Mouse (Mus musculus) testis, adult 2 months (tissue): Measurements from ENCODE around the gene Cyp4a10. TPM values are rescaled to one million over a fixed set of nuclear protein-coding genes. Genes with fewer than 3 reads are reported as not detected.
"Not testable (repeated sequence)": the region's sequence is repeated elsewhere in the genome, so short reads cannot be mapped to it uniquely, and the experiment has no call there.

Experiments
- H3K27ac ChIP-seq: fragments of 200-500 bp; 2 replicates; pipeline ENCODE4 v1.5.1; 2012; ENCODE audit warnings: low read depth, low read length; ENCODE audit not compliant: control insufficient read depth, insufficient read depth
- H3K27me3 ChIP-seq: fragments of 200-500 bp; 2 replicates; pipeline ENCODE4 v1.6.1; 2012; ENCODE audit warnings: mild to moderate bottlenecking, low read length, moderate library complexity; ENCODE audit not compliant: control insufficient read depth, insufficient read depth
- H3K36me3 ChIP-seq: fragments of 200-500 bp; 2 replicates; pipeline ENCODE4 v1.6.1; 2012; ENCODE audit warnings: mild to moderate bottlenecking, low read length; ENCODE audit not compliant: control insufficient read depth, insufficient read depth
- H3K4me1 ChIP-seq: fragments of 200-500 bp; 2 replicates; pipeline ENCODE4 v1.6.1; 2012; ENCODE audit warnings: low read length; ENCODE audit not compliant: control insufficient read depth, insufficient read depth
- H3K4me3 ChIP-seq: fragments of 200-500 bp; 2 replicates; pipeline ENCODE4 v1.5.1; 2012; ENCODE audit warnings: low read depth, mild to moderate bottlenecking, low read length, moderate library complexity, mixed read lengths; ENCODE audit not compliant: control insufficient read depth
- CTCF ChIP-seq: fragments of 200-500 bp; IDR thresholded peaks from 2 replicates; pipeline ENCODE4 v1.5.1; 2012; ENCODE audit warnings: low read depth, mild to moderate bottlenecking, inconsistent platforms, low read length, moderate library complexity; ENCODE audit not compliant: control insufficient read depth, insufficient read depth, insufficient replicate concordance
- POLR2A ChIP-seq: fragments of 200-500 bp; IDR thresholded peaks from 2 replicates; pipeline ENCODE4 v1.6.1; 2012; ENCODE audit warnings: low read depth, mild to moderate bottlenecking, inconsistent platforms, low read length, moderate library complexity; ENCODE audit not compliant: control insufficient read depth
- polyA plus RNA-seq: library from polyadenylated mRNA; depleted of rRNA; stranded (reverse); fragments of >200 nt; gene quantifications from 2 replicates; pipeline ENCODE4 v1.2.3, GENCODE M21; 2012; rRNA removed

Gene Cyp4a10
- polyA plus RNA-seq, 1 experiment: not detected

DNA sequence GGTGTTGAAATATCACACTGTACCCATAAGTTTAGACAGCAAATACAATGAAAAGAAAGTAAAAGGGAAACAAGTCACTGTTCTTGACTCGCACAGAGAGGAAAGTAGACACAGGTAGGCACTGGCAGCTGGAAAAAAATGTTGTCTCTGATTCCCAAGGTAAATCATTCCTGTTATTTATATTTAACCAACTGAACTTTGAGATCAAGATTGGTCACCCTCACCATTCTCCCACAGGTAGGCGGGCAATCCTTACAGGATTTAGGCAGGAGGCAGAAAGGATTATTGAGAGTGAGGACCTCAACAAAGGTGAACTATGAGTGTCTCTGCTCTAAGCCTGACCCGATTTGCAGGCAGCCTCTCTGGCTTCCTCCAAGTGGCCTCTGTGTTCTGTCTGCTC, 45.3 kb downstream of the Cyp4a10 start, which contains the start of gene Cyp4a31:
Gene Cyp4a31, plus strand, starts transcription at position 249 of the 400 bp plus-strand sequence.
- TF ChIP-seq CTCF (no peak), POLR2A (no peak)
- Histone ChIP-seq H3K27ac (no peak within 1 kb of the TSS), H3K36me3 (no peaks in the 10 kb centered on the region), H3K4me3 (no peak within 1 kb of the TSS), H3K27me3 (no peaks in the 10 kb centered on the region), H3K4me1 (no peaks in the 10 kb centered on the region)

DNA sequence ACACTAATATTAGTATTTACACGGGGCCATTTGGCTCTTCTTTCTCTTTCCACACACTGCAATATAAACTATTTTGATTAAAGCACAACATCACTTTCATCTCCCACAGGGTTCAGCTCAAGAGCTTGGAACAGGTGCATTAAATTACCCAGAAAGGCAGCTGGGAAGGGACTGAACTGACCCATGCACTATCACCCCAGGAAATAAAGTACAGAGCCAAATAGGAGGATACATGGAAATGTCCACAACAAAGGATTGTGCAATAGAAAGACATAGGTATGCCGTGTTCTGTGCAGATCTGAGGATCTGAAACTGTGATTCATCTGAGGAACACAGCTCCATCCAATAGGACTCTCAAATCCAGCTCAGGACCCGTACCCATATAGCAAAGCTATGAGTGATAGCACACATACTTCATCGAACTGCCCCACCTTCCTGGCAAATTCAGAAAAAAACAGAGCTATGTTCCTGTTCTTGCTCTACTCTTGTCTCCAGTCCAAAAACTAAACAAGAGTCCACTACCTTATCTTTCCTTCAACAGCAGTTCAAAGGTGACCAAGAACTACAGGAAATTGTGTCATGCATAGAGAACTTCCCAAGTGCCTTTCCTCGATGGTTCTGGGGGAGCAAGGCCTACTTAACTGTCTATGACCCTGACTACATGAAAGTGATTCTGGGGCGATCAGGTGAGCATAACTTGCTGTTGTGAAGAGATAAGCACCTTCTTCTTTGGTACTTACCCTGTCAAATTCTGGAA, 46.6 kb downstream of the Cyp4a10 start:
- H3K27ac ChIP-seq, H3K4me1 ChIP-seq, H3K27me3 ChIP-seq, H3K4me3 ChIP-seq, H3K36me3 ChIP-seq: not testable (repeated sequence)

DNA sequence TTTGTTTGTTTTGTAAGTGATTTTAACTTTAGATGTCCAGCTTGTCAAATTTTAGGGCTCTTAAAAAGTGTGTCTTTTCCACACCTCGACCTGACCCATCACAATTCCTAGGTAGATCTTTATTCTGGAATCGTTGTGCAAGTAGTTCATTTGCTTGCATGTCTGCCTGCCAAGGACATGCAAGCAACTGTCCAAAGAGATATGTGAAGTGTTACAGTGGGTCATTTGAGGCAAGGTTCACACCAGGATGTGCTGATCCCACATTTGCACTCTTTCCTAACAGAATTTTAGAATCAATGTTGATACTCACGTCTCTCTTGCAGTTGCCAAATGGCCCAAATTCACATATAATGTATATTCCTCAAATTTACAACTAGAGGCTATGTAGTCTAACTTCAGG, 57.2 kb downstream of the Cyp4a10 start:
- no peak overlapping the region for H3K27ac ChIP-seq
- H3K4me1 ChIP-seq: no peaks in the 10 kb centered on the region
- no peak for TF ChIP-seq POLR2A
- no peak for TF ChIP-seq CTCF
- no peaks in the 10 kb centered on the region for H3K27me3 ChIP-seq
- H3K4me3 ChIP-seq: no peak overlapping the region
- H3K36me3 ChIP-seq: no peaks in the 10 kb centered on the region

DNA sequence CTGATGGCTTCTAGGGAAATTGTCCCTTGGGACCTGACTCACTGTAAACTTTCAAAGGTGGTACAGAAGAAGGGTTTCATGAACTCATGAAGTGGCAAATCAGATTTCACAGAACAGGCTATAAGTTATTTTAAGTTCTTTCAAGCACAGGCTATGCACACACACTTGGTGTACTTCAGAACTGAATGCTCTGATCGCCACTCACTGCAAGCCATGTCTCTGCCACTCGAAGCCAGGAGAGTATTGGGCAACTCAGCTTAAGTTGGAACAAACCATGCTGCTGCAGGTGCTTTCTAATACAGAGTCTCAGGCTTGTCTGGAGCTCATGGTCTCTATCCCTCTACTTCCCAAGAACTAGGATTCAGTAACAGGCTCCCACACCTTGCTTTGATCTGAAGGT, 57.7 kb downstream of the Cyp4a10 start:
- H3K4me3 ChIP-seq: no peak overlapping the region
- no peaks in the 10 kb centered on the region for H3K36me3 ChIP-seq
- H3K27ac ChIP-seq: no peak overlapping the region
- H3K4me1 ChIP-seq: no peaks in the 10 kb centered on the region
- no peak for TF ChIP-seq CTCF
- no peak for TF ChIP-seq POLR2A
- H3K27me3 ChIP-seq: no peaks in the 10 kb centered on the region

DNA sequence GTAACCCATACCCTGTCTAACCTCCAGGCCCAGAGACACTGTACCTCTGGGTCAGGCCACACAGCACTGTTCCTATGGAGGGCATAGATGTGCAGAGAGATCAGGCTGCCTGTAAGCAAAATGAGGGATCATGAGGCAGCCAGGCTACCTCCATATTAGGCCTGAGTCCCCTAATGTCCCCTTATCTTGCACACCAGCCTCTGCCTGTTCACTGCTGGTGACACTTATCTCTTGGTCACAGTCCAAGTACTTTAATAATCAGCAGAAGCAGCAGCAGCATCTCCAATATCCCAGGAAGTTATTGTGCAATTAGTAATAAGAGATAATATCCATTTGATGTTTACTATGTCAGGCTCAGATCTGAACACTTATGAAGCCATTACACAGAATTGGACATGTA, 65.0 kb downstream of the Cyp4a10 start:
- TF ChIP-seq CTCF: no peak
- no peak for TF ChIP-seq POLR2A
- Histone ChIP-seq H3K27me3 (no peaks in the 10 kb centered on the region), H3K36me3 (no peaks in the 10 kb centered on the region), H3K4me1 (no peaks in the 10 kb centered on the region), H3K27ac (no peak overlapping the region), H3K4me3 (no peak overlapping the region)

Other genes starting within 250 kb of the Cyp4a10 start
- gene Cyp4a12a, start 219.2 kb upstream of the Cyp4a10 start, polyA plus RNA-seq: 3.3 TPM in 1 of 2 replicates, not detected in the other
- gene Cyp4a12b, start 106.6 kb upstream of the Cyp4a10 start, polyA plus RNA-seq: not detected in 2 replicates
- gene Cyp4a30b, start 65.7 kb upstream of the Cyp4a10 start, polyA plus RNA-seq: 0.11 TPM in 1 of 2 replicates, not detected in the other
- 0.10 and 0.11 TPM in 2 replicates for gene Cyp4a14, start 22.1 kb upstream of the Cyp4a10 start, polyA plus RNA-seq
- gene Cyp4a31, start 45.4 kb downstream of the Cyp4a10 start, polyA plus RNA-seq: 0.28 TPM in 1 of 2 replicates, not detected in the other
- gene Cyp4a32, start 82.7 kb downstream of the Cyp4a10 start, polyA plus RNA-seq: not detected in 2 replicates
- gene Cyp4b1, start 129.5 kb downstream of the Cyp4a10 start, polyA plus RNA-seq: 0.93 and 1.2 TPM in 2 replicates
- 18.3 and 21.8 TPM in 2 replicates for gene Efcab14, start 219.5 kb downstream of the Cyp4a10 start, polyA plus RNA-seq